Mouse (Mus musculus): ENCODE results near the gene Aoc2.
"Not testable (repeated sequence)": the region's sequence is repeated elsewhere in the genome, so short reads cannot be mapped to it uniquely, and the experiment has no call there.

DNA sequence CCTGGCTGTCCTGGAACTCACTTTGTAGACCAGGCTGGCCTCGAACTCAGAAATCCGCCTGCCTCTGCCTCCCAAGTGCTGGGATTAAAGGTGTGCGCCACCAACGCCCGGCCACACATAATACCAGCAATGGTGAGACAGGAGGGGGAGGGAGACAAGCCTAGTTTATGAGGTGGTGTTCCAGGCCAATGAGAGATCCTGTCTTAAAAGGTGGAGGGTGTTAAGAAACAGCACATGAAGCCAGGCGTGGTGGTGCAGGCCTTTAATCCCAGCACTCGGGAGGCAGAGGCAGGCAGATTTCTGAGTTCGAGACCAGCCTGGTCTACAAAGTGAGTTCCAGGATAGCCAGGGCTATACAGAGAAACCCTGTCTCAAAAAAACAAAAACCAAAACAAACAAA, 53.3 kb downstream of the Aoc2 start:
- not testable (repeated sequence) for TF ChIP-seq KAT2A (conservative IDR thresholded peaks at IDR 0.05; ENCODE audit: low read depth, low read length); POLR2A (IDR thresholded peaks at IDR 0.05; ENCODE audit: control insufficient read depth in 1 of 2, insufficient read depth in 1 of 2, low read depth in 1 of 2, low read length in 2 of 2, poor library complexity in 1 of 2); GATA1 (IDR thresholded peaks at IDR 0.05; ENCODE audit: low read depth, low read length); MYB (IDR thresholded peaks at IDR 0.05; ENCODE audit: low read depth, low read length); MAX (IDR thresholded peaks at IDR 0.05; ENCODE audit: low read length); ELF1 (IDR thresholded peaks at IDR 0.05; ENCODE audit: low read depth, low read length); MAFK (IDR thresholded peaks at IDR 0.05; ENCODE audit: borderline replicate concordance, low read depth, low read length); ZKSCAN1 (IDR thresholded peaks at IDR 0.05; ENCODE audit: low read depth, low read length); BHLHE40 (IDR thresholded peaks at IDR 0.05; ENCODE audit: borderline replicate concordance, low read depth, low read length); MAZ (IDR thresholded peaks at IDR 0.05; ENCODE audit: low read depth, low read length); USF2 (IDR thresholded peaks at IDR 0.05; ENCODE audit: borderline replicate concordance in 1 of 2, insufficient read depth in 1 of 2, low read depth in 1 of 2, low read length in 2 of 2); CTCF (IDR thresholded peaks at IDR 0.05 in 2 of 3, conservative IDR thresholded peaks at IDR 0.05 in 1 of 3; ENCODE audit: control insufficient read depth in 1 of 3, insufficient read depth in 1 of 3, low read depth in 2 of 3, low read length in 3 of 3, poor library complexity in 1 of 3, severe bottlenecking in 1 of 3); TAL1 (IDR thresholded peaks at IDR 0.05; ENCODE audit: low read length); USF1 (IDR thresholded peaks at IDR 0.05; ENCODE audit: low read depth, low read length)
